Mouse (Mus musculus) right cerebral cortex, postnatal 10 days (tissue): ENCODE data around the gene Kcnk10.

Experiments used
- DNase-seq, 2 experiments: peaks; one replicate each; pipeline ENCODE4 v3.0.0; 2021; ENCODE audit warnings: low spot score in 2 of 2

Kcnk10 gene

GRCm38 (mm10) chr12:98409580-98409979 is 168.5 kb downstream of the Kcnk10 start:
- peak; percentile 42 to 46 for DNase-seq

DNA sequence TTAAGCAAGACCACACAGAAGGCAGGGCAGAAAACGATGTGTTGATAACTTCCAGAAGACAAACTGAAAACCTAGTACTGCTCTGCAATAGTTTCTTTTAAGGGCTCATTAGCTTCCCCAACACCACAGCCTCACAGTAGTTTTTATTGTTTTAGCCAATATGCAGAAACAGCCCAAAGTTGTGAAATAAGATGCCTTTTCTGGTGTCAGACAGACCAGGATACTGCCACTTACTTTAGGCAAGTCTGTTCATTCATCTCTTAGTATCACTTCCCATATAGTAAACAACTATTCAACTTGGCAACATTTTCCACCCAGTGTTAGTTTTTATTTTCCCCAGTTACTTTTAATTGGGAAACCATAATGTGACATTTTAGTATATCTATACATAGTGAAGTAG is 171.5 kb downstream of the Kcnk10 start:
- DNase-seq: no peak

- no peak for DNase-seq
Measured at GRCm38 (mm10) chr12:98406076-98406475, 172.0 kb downstream of the Kcnk10 start.

GRCm38 (mm10) chr12:98396586-98396985 is 181.5 kb downstream of the Kcnk10 start:
- DNase-seq: no peak

GRCm38 (mm10) chr12:98394115-98394514 is 184.0 kb downstream of the Kcnk10 start:
- DNase-seq: no peak

DNA sequence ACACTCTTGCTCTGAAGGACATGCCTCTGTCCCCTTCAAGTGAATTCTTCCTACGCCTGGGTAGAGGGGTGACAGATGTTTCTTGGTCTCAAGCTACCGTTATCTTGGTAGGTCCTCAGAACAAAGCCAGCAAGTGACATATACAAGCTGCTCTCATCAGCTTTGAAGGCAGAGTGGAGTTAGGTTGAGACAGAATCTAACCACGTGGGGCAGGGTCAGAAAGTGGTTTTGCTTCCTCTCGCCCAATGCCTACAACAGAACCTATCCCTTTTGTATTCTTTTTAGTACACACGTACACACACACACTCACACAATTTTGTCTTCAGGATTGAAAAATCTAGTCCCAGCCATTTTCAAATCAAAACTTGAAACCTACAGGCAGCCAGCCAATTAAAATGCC is 186.8 kb downstream of the Kcnk10 start:
- no peak for DNase-seq

- DNase-seq: no peak
Measured at GRCm38 (mm10) chr12:98389618-98390017, 188.5 kb downstream of the Kcnk10 start.
